Mouse (Mus musculus) cerebellum, adult 18-20 months (tissue): ENCODE measurements at regions not wholly inside any gene's neighbourhood (a gene's known extent, or its start where the extent isn't known, plus 50 kb on each side); places are given as distances from the start of the nearest gene placed in this dataset.

Experiments used
- DNase-seq, 2 experiments: peaks; one replicate each; pipeline ENCODE4 v3.0.0; 2021

DNA sequence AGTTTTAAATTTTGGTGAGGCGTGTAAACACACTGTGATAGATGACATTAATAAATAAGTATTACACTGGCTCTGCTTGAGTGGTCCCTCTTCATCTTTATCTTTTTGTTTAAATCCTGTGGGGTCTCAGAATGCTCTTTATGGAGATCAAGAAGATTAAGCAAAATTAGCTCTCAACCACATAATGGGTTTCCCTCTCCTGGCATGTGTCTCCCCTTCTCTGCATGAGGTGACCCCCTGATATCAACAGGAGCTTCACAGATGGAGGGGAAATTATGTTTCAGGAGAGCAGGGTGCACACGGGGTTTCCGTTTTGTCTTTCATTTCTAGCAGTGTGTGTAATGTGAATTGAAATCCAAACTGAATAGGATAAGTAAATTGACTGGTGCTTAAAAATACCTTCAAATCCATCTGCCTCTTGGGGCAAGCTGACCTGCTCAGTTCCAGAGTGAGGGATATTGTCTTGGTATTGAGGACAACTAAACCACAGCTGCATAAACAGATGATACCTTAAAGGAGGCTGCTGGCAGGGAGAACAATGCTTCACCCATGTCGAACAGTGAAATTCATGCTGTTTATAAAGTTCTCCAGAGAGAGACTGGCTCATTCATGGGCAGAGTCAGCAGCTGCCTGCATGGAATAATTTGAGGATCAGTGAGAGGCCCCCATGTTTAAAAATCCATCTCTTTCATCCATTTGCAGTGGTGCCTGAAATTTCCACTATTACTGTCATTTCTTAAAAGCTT lies 518.3 kb upstream of the Nr2f1 start:
- no peak for DNase-seq

DNA sequence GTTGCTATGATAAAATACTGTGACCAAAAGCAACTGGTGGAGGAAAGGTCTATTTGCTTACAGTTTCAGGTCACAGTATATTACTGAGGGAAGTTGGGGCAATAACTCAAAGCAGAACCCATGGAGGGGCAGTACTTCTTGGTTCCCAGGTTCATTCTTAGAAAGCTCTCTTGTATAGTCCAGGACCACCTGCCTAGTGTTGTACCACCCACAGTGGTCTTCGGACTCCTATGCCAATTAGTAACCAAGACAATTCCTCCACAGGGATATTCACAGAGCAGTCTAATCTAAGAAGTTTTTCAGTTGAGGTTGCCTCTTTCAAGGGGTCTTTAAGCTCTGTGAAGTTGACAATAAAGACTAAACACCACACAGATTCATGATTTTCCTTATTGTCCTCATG lies 517.6 kb upstream of the Nr2f1 start:
- no peak for DNase-seq

DNA sequence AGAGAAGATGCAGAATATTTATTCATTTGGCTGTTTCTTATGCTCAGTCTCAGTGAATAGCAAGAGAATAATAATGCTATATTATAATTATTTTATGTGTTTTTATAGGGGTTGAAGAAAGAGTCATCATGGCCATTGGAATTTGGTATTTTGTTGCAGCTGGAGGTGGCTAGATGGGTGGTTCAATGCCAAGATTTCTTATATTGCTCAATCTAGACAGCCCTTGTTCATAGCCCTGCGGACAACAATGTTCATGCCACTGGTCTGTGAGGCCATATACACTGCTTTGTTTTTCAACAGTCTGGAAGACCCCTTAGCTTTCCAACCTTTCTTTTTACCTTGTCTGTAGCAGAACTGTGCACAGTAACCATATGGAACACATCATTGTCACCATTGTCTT lies 505.1 kb upstream of the Nr2f1 start:
- DNase-seq = no peak

DNA sequence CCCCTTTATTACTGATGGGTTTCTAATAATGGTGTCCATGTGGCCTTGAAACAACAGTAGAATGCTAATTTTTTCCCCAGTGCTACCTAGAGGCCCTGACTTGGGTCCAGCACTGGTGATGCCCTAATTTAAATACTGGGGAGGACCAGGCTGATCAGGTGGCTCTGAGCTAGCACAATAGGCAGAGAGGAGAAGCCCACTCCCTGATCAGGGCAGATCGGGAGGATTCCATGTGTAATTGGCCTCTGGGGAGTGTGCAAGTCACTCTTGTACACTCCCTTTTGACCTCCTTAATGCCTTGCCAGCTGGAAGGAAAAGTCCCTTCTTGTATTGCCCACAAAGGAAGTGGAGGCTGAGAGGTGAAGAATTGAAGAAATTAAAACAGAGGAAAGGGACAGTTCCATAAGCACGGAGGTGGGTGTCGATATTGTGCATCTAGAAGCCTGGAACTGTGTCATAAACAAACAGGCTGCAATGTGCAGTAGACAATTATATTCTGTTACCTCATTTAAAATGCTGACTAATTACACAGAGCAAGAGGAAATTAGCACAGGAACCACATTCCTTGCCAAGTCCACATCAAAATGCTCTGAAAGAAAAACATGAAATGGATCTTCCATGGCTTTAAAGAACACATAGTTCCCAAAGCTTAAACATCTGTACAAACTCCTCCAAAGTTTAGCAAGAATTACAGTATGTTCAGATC lies 498.4 kb upstream of the Nr2f1 start:
- DNase-seq = no peak

DNA sequence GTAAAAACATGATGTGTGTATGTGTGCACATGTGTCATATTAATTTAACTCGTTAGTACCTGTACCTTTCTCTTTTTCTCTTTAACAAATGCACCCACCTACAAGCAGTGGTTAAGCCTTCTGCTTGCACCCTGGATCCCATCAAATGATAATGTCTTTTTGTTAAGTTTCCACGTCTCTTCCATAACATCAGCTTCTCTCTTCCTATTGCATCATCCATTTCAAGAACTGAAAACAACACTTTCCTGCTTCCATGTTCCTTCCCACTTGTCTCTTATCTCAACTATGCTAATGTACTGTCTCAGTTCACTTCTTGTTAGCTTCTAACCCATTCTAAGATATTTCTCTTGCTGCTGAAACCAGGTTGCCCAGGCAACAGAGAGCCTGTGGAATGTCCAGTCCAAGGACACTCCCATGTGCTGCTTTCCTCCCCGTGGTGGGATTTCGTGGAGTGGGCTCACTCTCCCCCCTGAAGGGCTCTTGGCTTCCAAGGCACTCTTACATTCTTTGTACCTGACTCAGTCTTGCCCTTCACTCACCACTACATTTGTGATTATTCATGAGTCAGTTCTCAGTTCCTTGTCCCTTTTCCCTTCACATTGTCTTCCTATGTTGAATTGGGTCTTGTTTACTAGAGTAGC lies 479.8 kb upstream of the Nr2f1 start:
- DNase-seq = no peak

DNA sequence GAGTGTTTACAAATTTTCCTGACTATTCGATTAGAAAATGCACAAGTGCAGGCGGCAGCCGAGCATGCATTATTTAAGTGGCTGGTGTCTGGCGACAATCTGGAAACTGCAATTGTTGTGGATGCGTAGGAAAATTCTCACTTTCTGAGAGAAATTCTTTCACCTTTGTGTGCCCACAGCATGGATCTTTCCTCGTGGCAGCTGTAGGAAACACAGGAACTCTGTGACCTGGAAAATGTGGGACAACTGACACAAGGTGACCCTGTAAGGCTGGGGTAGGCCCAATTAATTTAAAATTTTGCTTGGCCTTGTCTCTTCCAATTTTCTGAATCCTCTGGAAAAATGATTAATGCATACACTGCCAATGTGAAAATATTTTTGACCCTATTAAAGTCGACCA lies 478.7 kb upstream of the Nr2f1 start:
- peak in 1 of 2 experiments; percentile 4 for DNase-seq

DNA sequence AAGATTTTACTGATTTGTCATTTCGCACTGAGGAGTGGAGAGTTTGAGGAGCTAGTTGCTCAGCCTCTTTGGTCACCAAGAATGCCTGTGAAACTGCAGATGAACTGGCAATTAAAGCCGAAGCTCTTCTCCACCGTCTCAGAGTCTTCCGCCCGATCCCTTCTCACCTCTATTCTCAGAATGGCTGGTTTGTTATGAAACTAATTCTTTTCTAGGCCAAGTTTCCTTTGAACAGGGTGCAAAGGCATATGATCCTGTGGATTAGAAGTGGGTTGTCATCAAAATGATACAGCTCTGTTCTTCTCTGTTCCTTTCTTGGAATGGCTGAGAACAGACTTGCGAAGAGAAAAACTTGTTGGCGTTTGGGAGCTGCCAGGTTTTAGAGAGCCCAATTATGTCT lies 458.7 kb upstream of the Nr2f1 start:
- DNase-seq = no peak

DNA sequence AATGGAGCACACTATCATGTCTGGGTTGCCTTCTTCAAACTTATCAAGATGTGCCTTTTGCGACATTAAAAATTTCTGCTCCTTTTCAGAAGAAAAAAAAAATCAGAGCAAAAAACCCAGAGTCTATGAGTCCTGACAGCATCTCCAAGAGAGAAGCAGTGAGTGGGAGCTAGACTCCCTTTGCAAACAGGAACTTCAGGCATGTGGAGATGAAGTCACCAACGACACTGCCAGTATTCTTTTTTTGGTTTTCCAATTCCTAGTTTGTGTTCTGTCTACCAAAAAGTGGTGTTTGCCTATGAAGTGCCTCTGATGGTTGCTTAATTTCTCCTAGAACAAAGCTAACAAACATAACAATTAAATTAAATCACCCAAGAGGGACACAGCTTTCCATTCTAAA lies 457.2 kb upstream of the Nr2f1 start:
- no peak for DNase-seq

DNA sequence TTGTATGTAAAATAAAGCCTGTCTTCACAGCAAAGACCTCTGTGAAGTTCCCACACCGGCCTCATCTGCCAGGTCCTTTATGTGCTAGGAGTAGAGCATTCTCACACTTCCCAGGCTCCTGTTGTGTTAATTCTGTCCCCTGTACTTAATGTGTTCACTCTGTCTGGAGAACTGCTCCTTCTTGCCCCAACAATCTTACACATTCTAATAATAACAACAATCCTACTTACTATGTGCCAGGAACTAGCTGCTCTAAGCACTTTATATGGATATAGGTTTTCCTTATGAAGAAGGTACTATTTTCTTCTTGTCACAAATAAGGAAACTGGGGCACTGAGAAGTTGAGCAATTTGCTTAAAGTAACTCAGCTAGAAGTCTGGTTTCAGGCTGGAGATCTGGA lies 456.6 kb upstream of the Nr2f1 start:
- no peak for DNase-seq

DNA sequence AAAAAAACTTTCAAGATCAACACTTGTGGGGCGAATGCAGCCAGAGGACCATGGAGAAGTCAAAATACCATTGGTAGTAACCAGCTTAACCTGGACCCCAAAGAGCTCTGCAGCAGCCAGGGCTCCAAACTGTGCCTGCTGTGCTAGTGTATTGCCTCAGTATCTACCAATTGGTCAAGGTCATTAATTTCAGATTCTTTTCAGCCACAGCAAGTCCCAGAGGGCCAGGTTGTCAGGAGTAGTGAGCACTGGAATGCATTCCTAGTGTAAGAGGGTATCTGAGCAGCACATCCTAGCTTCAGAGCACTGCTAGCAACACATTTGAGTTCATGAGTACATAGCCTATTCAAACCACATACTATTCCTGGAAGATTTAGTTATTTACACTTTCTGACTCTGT lies 451.3 kb upstream of the Nr2f1 start:
- DNase-seq = no peak

DNA sequence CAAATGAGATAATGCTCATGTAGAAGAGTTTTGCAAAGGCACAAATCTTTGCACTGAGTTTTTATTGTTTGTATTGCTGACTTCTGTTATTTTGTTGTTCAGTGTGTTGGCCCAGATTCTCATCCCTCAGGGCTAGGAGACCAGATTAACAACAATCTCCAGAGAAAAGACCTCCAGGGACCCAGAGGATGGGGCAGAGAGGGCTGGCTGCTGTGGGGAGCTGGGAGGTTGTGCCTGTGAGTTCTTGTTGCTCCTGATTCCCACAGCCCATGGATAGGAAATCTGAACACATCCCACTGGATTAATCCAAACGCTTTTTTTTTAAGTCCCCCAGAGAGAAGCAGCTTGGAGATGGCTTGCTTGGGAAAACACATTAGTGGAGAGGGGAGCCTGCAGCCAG lies 445.0 kb upstream of the Nr2f1 start:
- DNase-seq = no peak

DNA sequence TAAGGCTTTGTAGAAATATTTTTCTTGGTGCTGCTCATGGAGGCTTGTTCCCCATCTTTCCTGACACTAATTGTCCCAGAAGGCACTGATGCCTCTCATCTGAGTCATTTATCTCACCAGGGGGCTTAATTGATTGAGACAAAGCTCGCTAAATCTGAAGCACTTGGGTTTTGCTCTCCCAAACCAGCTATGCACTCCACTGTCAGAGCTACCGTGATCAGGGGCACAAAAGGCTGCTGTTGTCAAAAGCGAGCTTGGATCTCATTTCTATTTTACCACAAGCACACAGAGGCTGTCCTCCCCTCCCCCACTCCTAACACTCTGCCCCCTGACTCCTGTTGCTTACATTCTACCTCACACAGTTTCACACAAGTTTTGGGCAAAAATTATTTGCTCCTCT lies 443.5 kb upstream of the Nr2f1 start:
- no peak for DNase-seq

DNA sequence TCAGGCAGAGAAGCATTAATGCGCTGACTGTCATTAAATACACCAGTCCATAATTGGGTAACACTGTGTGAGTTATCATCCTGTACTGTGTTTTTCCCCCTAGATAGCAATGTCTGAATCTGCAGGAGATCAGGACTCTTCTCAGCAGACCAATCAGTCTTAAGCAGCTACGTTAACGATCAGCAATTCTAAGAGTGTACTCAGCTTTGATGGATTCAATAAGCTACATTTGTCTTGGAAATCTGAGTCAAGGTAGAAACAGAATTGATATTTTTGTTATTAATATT lies 442.8 kb upstream of the Nr2f1 start:
- no peak for DNase-seq

DNA sequence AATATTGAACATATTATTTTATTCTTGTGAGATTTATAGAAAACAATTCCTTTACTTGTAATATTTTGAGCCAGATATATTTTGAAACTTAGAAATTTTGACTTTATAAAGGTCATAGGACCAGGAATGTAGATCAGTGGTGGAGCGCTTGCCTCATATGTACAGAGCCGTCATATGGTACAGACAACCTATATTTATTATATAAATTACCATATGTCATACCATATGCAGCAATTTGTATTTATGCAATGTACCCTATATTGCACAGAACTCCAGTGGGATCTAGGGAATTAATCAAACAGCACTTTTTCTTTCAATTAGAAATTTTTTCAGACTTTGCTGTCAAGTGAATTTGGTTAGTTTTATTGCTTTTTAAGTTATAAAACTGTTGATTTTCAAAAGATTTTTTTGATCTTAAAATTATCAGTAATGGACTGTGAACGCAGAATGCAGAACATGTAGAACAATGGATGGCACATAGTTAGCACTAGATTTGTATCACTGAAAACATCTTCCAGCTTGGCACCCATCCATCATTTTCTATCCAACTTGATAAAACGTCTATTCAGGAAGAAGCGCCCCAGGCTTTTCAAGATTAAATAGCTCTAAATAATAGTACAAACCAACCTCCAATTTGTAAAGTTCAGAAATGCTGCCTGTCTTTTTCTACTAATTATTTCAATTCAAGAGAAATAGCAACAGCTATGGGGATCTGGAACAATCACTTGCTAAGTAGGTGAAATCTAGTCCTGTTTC lies 442.3 kb upstream of the Nr2f1 start:
- DNase-seq = no peak

DNA sequence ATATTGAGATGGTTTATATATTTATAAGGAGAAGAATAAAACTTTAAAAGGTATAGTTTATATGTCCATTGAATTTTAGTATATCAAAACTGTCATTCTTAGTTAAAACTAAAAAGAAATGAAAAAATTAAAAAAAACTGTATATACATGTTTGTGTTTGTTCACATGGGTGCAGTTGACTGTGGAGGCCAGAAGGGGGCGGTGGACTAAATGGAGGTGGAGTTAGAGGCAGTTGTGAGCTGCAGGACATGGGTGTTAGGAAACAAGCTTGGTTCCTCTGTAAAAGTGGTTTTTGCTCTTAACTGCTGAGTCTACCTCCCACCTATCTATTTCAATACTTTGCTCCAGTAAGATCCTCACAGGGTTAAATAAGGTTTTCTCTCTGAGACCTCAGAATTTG lies 440.8 kb upstream of the Nr2f1 start:
- no peak for DNase-seq

DNA sequence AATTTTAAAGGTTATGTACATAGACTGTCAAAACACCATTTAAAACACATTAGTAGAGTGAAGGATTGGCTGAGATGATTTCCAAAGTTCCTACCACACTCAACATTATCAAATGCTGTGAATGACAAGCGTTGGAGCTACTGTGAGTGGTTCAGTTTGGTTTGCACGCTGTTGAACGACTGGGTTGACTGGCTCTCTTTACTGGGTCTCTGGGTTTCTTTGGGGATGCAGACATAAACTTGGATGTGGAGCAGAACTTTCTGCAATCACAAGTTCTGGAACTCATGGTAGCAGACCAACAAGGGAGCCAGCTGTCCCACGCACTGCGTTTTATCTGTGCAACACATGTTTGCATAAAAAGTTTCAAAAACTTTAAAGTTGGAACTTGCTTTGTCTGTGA lies 438.9 kb upstream of the Nr2f1 start:
- DNase-seq = no peak

DNA sequence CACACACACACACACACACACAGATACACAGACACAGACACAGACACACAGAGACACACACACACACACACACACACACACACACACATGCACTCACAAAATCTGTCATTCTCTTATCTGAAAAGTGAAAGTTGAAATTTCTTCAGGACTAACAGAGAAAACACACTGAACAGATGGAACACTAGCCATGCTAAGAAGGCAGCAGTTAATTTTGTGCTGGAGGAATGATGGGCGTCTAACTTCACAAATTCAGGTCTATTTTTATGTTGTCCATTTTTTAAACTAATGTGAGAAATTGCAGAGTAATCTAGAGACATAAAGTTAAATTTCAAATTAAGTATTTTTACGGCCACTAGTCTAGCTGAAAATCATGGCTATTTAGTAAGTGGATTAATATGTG lies 432.1 kb upstream of the Nr2f1 start:
- no peak for DNase-seq

DNA sequence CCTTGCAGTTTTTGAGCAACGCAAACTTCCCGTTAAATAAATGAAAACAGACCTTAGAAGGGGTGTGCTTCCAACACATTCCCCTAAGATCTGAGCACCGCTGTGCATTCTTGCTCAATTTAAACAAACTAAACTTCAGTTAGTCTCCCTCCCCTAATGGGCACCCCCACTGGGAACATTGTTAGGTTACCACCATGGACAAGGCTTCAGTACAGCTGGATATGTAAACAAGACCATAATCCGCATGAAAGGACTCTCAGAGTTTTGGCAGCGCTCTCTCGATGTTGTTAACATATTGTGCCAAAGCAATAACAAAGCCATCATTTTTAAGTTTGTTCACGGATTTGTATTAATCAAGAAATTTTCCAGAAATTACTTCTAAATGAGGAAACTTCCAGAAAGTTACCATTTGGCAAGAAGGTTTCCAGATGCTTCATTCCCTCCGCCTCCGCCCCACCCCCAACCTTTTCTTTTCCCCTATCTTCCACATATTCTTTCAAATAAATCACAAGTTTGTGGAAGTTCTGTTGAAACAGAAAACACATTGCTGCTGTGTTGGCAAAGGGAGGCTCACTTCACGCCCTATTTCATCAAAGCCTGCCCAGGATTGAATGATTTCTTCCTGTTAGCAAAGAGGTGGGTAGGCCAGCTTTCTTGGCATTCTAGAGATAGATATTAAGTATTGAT lies 429.6 kb upstream of the Nr2f1 start:
- DNase-seq = no peak

DNA sequence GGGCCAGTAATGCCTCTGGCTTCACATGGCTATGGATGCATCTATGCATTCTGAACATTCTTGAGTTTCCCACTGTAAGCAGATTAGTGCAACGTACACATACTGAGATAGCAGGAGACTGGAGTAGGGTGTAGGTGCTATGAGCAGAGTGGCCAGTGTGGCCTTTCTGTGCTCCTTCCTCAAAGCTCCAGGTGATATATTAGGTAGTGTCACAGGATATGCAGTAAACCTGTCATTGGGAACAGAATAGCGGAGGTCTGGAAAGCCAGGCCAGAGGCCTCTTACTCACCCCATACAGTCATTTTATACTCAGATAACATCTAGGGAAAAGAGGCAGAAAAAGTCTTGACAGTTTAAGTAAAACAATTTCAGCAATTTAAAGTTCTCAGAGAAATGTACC lies 424.1 kb upstream of the Nr2f1 start:
- no peak for DNase-seq

DNA sequence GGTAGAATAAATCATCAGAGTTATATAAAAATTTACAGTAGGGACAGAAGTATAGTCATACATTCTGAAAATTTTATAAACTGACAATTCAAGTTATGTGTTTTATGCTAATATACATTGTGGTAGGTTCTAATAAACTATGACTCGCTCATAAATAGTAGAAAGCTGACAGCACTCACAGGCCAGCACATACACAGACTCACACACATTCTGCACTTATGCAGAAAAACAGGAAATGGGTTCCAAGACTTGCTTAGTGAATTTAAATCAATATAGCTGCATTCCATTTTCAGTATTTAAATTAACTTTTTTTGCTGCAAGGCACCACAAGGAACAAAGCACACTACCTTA lies 403.3 kb upstream of the Nr2f1 start:
- no peak for DNase-seq

DNA sequence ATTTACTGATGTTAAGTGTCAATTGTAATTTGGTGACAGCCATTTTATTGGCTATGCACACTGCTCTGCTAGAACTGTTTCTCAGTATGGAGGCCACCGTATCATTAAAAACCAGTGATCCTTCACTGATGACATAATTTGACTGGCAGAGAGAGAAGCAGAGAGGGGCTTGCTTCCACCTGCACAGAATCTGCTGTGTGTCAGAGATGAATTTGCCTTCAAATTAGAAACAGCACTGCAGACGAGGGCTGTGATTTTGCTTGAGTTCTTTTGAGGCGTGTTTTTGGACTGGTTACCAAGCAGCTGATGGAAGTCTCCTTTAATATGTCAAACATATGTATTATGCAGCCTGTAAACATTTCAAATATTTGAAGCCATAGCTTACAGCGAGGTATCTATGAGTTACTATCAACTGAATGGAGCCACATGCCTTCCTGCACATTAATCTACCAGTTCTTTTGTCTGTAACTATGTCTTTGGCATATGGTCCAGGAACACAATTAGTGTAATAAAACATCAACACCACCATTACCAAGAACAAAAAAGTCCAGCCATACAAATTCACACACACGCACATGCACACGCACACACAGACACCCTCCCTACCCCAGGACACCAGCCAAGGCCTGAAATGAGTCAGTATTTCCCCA lies 402.8 kb upstream of the Nr2f1 start:
- DNase-seq = no peak

DNA sequence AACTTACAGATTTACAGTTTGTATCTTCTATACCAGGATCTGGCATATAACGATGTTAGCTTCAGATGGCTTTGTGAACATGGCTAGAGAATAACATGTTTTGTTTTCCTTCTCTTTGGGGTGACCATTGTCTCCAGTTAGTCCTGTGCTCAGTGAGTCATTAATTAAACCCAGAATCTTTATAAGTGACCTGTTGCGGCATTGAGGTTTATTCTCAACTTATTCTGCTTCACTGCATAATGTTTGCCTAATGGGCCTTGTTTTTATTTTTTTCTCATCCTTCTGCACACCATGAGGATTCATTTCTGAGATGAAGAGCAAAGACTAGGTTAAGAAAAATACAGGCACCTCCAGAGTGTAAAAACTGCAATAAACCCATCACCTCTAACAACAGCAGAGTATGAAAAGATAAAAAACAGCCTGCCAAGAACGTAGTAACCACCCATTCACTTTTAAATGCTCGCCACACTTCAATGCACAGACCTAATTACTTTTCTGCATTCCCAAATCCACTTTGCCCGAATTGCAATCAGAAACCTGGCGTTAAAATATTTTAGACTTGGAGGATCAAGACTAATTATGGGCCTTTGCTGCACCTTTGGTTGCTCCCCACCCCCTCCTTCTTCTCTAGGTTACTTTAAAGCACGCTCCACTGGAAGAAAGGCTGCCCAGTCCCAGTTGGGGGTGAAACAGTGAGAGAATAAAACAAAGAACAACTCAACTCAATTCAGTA lies 381.5 kb upstream of the Nr2f1 start:
- DNase-seq = no peak
